Mouse (Mus musculus): ENCODE data around the gene Nptn. TPM values are rescaled to one million over a fixed set of nuclear protein-coding genes. Genes with fewer than 3 reads are reported as not detected.
"Not testable (repeated sequence)": the region's sequence is repeated elsewhere in the genome, so short reads cannot be mapped to it uniquely, and the experiment has no call there.

Gene Nptn
- total RNA-seq, 2 experiments from 2014 or later: 239 to 520 TPM

GRCm38 (mm10) chr9:58557457-58558455 is 24.3 kb upstream of the Nptn start:
- ATAC-seq (ENCODE audit: poor library complexity, severe bottlenecking): no peak

- peak; percentile 72 for ATAC-seq (ENCODE audit: poor library complexity, severe bottlenecking)
These were observed 21.8 kb upstream of the Nptn start for GRCm38 (mm10) chr9:58560211-58560610.

- ATAC-seq (ENCODE audit: poor library complexity, severe bottlenecking): not testable (repeated sequence)
These were observed 16.1 kb upstream of the Nptn start for GRCm38 (mm10) chr9:58565945-58566344.

- peak; percentile 47; the same call in 1 of the 2 replicates for ATAC-seq (ENCODE audit: poor library complexity, severe bottlenecking)
These were observed 14.4 kb upstream of the Nptn start for GRCm38 (mm10) chr9:58567682-58568081.

GRCm38 (mm10) chr9:58571001-58571400 is 11.0 kb upstream of the Nptn start:
- no peak for ATAC-seq (ENCODE audit: poor library complexity, severe bottlenecking)

- ATAC-seq (ENCODE audit: poor library complexity, severe bottlenecking): peak; percentile 24
These were observed 3.4 kb upstream of the Nptn start for GRCm38 (mm10) chr9:58578669-58579068.

GRCm38 (mm10) chr9:58580453-58581195 is 1.4 kb upstream of the Nptn start:
- not testable (repeated sequence) for ATAC-seq (ENCODE audit: poor library complexity, severe bottlenecking)

GRCm38 (mm10) chr9:58581283-58581930 is 633 bp upstream of the Nptn start:
- no peak for ATAC-seq (ENCODE audit: poor library complexity, severe bottlenecking)

GRCm38 (mm10) chr9:58582581-58583266 is 684 bp downstream of the Nptn start:
- peak; percentile 5; the same call in 1 of the 2 replicates for ATAC-seq (ENCODE audit: poor library complexity, severe bottlenecking)

- peak; percentile 22 for ATAC-seq (ENCODE audit: poor library complexity, severe bottlenecking)
These were observed 1.2 kb downstream of the Nptn start for GRCm38 (mm10) chr9:58583267-58583641.

GRCm38 (mm10) chr9:58584323-58584722 is 2.3 kb downstream of the Nptn start:
- ATAC-seq (ENCODE audit: poor library complexity, severe bottlenecking): no peak

GRCm38 (mm10) chr9:58588657-58589056 is 6.6 kb downstream of the Nptn start:
- ATAC-seq (ENCODE audit: poor library complexity, severe bottlenecking): no peak; the same call in 1 of the 2 replicates

GRCm38 (mm10) chr9:58595313-58595712 is 13.3 kb downstream of the Nptn start:
- no peak for ATAC-seq (ENCODE audit: poor library complexity, severe bottlenecking)

- no peak for ATAC-seq (ENCODE audit: poor library complexity, severe bottlenecking)
These were observed 31.8 kb downstream of the Nptn start for GRCm38 (mm10) chr9:58613790-58614189.

GRCm38 (mm10) chr9:58615064-58615938 is 33.3 kb downstream of the Nptn start:
- no peak for ATAC-seq (ENCODE audit: poor library complexity, severe bottlenecking)

- ATAC-seq (ENCODE audit: poor library complexity, severe bottlenecking): no peak
These were observed 41.0 kb downstream of the Nptn start for GRCm38 (mm10) chr9:58623009-58623408.

- peak; percentile 94 for ATAC-seq (ENCODE audit: poor library complexity, severe bottlenecking)
These were observed 45.2 kb downstream of the Nptn start for GRCm38 (mm10) chr9:58627197-58627596.

- 0 out of 2 replicates have a peak, but pooled peaks have one; percentile 15 for ATAC-seq (ENCODE audit: poor library complexity, severe bottlenecking)
These were observed 48.4 kb downstream of the Nptn start for GRCm38 (mm10) chr9:58630441-58630840.

Measured in megakaryocyte, adult 5-6 weeks (primary cell).